Mouse (Mus musculus): ENCODE measurements around the gene Fgfr3. TPM values are rescaled to one million over a fixed set of nuclear protein-coding genes. Genes with fewer than 3 reads are reported as not detected.

The Fgfr3 gene
- not detected in 2 replicates for polyA plus RNA-seq (2012; ENCODE audit: insufficient read depth, insufficient read length, missing spikeins)

DNA sequence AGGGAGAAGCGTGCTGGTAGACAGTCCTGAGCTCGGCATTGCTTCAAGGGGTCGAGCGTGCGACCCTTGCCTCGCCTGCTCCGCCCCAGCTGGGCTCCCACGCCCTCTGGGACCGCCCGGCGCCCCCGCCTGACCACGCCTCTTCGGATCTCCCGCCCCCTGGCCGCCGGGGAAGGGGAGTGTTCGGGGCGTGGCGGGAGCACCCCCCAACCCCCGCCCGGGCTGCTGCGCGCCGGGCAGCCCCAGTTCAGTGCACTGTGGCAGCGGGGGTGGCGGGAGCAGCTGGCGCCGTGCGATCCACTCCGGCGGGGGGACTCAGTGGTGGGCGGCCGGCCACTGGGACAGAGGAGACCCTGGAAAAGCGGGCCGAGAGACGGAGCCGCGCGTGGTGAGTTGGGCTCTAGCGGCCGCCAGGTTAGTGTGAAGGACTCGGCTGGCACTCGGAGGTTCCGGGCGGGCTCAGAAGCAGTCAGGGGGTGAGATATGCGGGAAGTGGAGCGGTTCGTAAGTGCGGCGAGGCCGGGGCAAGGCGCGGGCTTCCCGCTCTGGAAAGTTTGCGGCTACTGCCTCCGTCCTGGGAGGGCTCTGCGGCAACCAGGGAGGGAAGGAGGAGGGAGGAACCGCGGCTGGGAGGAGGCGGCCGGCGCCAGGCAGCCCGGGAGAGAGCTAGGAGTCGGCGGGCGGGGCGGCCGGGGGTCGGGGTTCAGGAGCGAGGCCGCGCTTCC lies at the start of gene Fgfr3:
Gene Fgfr3 (plus strand): TSS at position 134 of the 725 bp plus-strand sequence.
- Histone ChIP-seq H3K4me1 (ENCODE audit: control insufficient read depth, insufficient read depth, low read length) (no peaks in the 10 kb centered on the region), H3K4me3 (ENCODE audit: insufficient read depth, low read length) (peak within 1 kb of the TSS; percentile 49), H3K27ac (ENCODE audit: insufficient read depth, low read depth, low read length) (no peak within 1 kb of the TSS)
- no peak for TF ChIP-seq POLR2A (IDR thresholded peaks at IDR 0.05; ENCODE audit: borderline replicate concordance, low read depth, low read length)
- TF ChIP-seq CTCF (IDR thresholded peaks at IDR 0.05; ENCODE audit: low read depth, low read length): no peak

DNA sequence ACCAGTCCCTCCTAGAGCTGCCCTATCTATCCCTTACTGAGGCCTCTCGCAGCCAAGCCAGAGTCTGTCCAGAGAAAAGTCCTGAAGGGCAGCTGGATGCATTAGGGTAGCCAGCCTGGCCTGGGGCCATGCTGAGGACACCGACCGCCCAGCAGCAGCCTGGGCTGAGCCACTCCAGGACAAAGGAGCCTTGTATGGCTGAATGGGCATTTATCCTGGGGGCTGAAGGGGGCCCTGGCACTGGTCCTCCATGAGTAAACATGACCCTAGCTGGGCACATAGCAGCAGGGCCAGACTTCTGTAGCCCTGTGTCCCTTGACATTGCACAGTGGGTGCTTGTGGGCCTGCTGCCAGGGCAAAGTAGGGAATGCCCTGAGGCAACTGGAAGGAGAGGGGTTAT lies 47.0 kb upstream of the Fgfr3 start:
- no peak overlapping the region for H3K27ac ChIP-seq (ENCODE audit: insufficient read depth, low read depth, low read length)
- no peak overlapping the region for H3K4me3 ChIP-seq (ENCODE audit: insufficient read depth, low read length)
- TF ChIP-seq CTCF (IDR thresholded peaks at IDR 0.05; ENCODE audit: low read depth, low read length) (no peak), POLR2A (IDR thresholded peaks at IDR 0.05; ENCODE audit: borderline replicate concordance, low read depth, low read length) (no peak)
- no peaks in the 10 kb centered on the region for H3K4me1 ChIP-seq (ENCODE audit: control insufficient read depth, insufficient read depth, low read length)

DNA sequence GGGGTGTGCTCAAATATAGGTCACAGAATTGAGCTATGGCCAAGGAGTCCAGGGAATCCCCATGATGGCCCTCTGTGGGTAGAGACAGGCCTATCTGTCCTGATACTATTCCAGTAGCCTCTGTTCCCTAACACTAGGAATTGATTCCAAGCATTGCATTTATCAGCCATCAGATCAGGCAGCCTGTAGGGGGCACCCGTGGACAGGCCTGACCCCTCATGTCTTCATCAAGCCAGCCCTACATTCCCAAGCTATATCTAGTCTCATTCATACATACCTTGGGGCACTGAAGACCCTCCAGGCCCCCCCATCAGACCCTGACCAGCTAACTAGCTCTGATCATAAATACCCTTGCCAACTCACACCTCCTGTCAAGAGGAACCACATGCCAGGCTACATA lies 45.5 kb upstream of the Fgfr3 start:
- no peak overlapping the region for H3K4me3 ChIP-seq (ENCODE audit: insufficient read depth, low read length)
- H3K27ac ChIP-seq (ENCODE audit: insufficient read depth, low read depth, low read length): no peak overlapping the region
- peak; percentile 69 for TF ChIP-seq CTCF (IDR thresholded peaks at IDR 0.05; ENCODE audit: low read depth, low read length)
- TF ChIP-seq POLR2A (IDR thresholded peaks at IDR 0.05; ENCODE audit: borderline replicate concordance, low read depth, low read length): no peak
- H3K4me1 ChIP-seq (ENCODE audit: control insufficient read depth, insufficient read depth, low read length): no peaks in the 10 kb centered on the region

DNA sequence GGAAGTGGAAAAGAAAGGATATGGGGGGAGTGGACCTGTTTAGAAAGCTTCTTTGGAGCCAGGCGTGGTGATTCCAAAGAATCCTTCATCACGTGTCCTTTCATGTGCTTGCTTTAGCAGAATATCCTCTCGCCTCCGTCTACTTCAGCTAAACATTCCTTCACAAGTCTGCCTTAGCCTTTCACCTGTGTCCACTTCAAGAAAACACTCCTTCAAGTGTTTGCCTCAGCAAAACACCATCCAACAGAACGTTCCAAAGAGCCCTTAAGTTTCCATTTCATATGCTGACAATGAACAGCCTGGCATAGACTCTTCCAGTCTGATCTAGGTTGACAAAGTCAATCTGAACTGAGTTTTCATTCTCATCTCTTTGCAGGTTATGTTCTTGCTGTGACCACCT lies 43.2 kb upstream of the Fgfr3 start:
- Histone ChIP-seq H3K4me1 (ENCODE audit: control insufficient read depth, insufficient read depth, low read length) (no peaks in the 10 kb centered on the region), H3K4me3 (ENCODE audit: insufficient read depth, low read length) (no peak overlapping the region), H3K27ac (ENCODE audit: insufficient read depth, low read depth, low read length) (no peak overlapping the region)
- TF ChIP-seq CTCF (IDR thresholded peaks at IDR 0.05; ENCODE audit: low read depth, low read length) (no peak), POLR2A (IDR thresholded peaks at IDR 0.05; ENCODE audit: borderline replicate concordance, low read depth, low read length) (no peak)

DNA sequence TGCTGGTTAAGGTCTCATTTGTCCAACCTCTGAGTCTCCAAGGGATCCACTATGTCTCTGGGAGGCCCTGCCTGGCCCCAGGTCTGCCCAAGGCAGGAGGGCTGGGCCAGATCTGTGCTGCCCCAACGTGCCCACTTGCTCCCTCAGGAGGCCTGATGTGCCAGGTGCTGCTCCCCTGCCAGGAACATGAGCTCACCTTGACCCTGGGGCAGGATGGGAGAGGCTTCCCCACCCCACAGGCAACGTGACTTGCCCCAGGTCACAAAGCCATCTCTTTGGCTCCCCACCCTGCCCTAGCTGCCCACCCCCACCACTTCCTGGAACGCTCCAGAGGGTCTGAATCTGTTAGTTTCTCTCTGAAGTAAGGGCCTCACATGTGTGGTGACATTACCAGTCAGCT lies 40.4 kb upstream of the Fgfr3 start:
- Histone ChIP-seq H3K27ac (ENCODE audit: insufficient read depth, low read depth, low read length) (no peak overlapping the region), H3K4me1 (ENCODE audit: control insufficient read depth, insufficient read depth, low read length) (no peaks in the 10 kb centered on the region), H3K4me3 (ENCODE audit: insufficient read depth, low read length) (no peak overlapping the region)
- TF ChIP-seq POLR2A (IDR thresholded peaks at IDR 0.05; ENCODE audit: borderline replicate concordance, low read depth, low read length) (no peak), CTCF (IDR thresholded peaks at IDR 0.05; ENCODE audit: low read depth, low read length) (no peak)

DNA sequence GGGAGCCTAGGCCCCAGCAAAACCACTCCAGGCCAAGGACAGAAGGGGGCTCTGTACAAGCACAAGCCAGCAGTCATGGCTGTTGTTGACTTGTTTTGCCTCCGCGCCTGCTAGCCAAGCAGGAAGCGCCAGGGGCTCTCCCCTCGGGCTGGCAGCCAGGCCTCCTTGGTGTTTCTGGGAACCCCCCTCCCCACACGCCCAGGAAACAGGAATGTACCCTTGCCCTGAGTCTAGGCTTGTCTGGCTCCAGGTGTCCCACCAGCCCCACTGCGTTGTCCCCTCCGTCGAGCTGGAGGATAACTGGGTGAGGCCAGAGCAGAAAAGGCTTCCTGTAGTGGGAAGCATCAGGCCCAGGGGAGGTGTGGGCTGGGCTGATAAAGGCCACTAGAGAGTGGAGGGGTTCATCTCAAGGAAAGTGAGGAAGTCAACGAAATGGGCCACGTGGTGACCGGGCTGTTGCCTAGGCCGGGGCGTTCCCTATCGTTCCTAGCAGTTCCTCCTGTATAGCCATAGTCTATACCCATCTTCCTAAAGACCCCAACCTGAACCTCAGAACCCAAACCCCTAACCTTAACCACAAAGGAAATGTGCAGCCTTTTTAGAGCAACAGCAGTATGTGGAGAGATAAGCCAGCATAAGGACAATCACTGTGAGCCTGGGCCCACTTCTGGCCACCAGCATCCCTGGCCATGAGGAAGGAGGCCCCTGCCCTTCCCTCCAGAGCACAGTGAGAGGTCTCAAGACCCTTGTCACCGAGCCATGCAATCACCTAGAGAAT lies 39.7 kb upstream of the Fgfr3 start:
- no peaks in the 10 kb centered on the region for H3K4me1 ChIP-seq (ENCODE audit: control insufficient read depth, insufficient read depth, low read length)
- H3K4me3 ChIP-seq (ENCODE audit: insufficient read depth, low read length): no peak overlapping the region
- no peak overlapping the region for H3K27ac ChIP-seq (ENCODE audit: insufficient read depth, low read depth, low read length)
- TF ChIP-seq CTCF (IDR thresholded peaks at IDR 0.05; ENCODE audit: low read depth, low read length): no peak
- no peak for TF ChIP-seq POLR2A (IDR thresholded peaks at IDR 0.05; ENCODE audit: borderline replicate concordance, low read depth, low read length)

DNA sequence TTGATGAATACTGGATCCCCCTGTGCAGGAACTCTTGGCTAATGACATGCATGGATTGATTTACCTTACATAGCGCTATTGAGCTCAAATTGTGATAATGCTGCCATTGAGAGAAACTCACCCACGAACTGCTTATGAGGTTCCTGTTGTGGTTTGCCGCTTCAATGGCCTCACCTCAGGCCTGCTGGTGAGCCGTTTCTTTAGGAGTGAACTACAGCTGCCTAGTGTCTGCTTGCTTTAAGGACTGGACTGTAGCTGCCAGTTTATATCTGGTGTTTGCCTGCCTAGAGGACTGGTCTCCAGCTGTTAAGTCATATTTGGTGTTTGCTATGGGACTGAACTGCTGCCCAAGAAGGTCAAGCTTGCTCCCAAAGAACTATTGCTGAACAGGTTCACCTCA lies 38.5 kb upstream of the Fgfr3 start:
- Histone ChIP-seq H3K4me1 (ENCODE audit: control insufficient read depth, insufficient read depth, low read length) (no peaks in the 10 kb centered on the region), H3K27ac (ENCODE audit: insufficient read depth, low read depth, low read length) (no peak overlapping the region), H3K4me3 (ENCODE audit: insufficient read depth, low read length) (no peak overlapping the region)
- no peak for TF ChIP-seq CTCF (IDR thresholded peaks at IDR 0.05; ENCODE audit: low read depth, low read length)
- TF ChIP-seq POLR2A (IDR thresholded peaks at IDR 0.05; ENCODE audit: borderline replicate concordance, low read depth, low read length): no peak

DNA sequence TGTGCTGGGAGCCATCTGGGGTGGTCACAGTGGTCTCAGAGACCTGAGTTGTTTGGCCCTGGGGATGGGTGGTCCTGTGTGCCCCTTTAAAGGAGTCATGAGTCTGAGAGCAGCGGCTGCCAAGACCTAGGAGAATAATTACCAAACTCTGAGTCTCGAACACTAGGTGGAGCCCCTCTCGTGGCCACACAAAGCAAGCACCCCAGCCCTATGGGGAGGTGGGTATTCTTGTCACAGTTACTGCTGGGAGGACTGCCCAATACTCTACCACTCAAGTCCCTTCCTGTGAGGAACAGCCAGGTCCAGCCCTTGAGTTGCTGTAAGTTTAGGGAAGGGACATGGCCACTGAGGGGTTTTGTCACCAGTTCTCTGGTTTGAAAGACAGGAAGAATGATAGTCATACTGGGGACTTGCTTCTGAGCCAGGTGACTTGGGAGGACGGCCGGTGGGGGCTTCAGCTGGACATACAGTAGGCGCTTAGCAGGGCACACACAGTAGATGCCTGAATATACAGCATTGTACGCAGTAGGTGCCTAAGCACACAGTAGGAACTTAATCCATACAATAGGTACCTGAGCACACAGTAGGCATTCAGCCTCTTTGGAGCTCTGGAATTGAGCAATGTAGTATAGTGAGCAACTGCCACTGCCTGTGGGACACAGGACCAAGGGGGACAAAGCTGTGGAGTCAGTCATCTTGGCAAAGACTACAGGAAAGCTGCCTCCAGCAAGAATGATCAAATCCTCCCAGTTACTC lies 37.4 kb upstream of the Fgfr3 start:
- Histone ChIP-seq H3K4me3 (ENCODE audit: insufficient read depth, low read length) (no peak overlapping the region), H3K4me1 (ENCODE audit: control insufficient read depth, insufficient read depth, low read length) (no peaks in the 10 kb centered on the region), H3K27ac (ENCODE audit: insufficient read depth, low read depth, low read length) (no peak overlapping the region)
- TF ChIP-seq CTCF (IDR thresholded peaks at IDR 0.05; ENCODE audit: low read depth, low read length) (0 out of 2 replicates have a peak, but pooled peaks have one; percentile 26), POLR2A (IDR thresholded peaks at IDR 0.05; ENCODE audit: borderline replicate concordance, low read depth, low read length) (no peak)

DNA sequence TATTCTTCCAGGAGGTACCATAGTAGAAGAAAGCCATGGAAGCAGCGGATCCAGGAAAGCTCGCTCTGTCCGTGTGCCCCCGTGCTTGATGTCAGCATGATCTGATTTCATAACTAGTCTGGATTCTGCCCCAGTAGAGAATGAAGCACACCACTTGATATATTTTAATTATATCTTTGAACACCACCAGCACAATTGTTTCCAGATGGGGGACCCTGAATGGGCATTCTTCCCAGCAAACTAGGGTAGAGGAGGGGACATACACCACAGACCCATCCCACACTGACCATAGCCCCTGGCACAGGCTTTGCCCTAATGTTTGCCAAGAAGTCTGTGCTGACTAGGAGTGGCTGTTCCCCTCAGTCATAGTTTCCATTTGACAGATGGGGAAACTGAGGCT lies 36.5 kb upstream of the Fgfr3 start:
- no peaks in the 10 kb centered on the region for H3K4me1 ChIP-seq (ENCODE audit: control insufficient read depth, insufficient read depth, low read length)

More for the DNA sequence above, 36.5 kb upstream of the Fgfr3 start:
- Histone ChIP-seq H3K4me3 (ENCODE audit: insufficient read depth, low read length) (no peak overlapping the region), H3K27ac (ENCODE audit: insufficient read depth, low read depth, low read length) (no peak overlapping the region)
- no peak for TF ChIP-seq POLR2A (IDR thresholded peaks at IDR 0.05; ENCODE audit: borderline replicate concordance, low read depth, low read length)
- no peak for TF ChIP-seq CTCF (IDR thresholded peaks at IDR 0.05; ENCODE audit: low read depth, low read length)
